Mouse (Mus musculus) stomach, embryonic 16.5 days (tissue): ENCODE results near the gene Lrrc4b. TPM values are rescaled to one million over a fixed set of nuclear protein-coding genes. Genes with fewer than 3 reads are reported as not detected.

Source experiments
- ATAC-seq: fragments of 200-750 bp; cut with Nextera tagmentation; 2 replicates; pipeline ENCODE4 v1.8.0; 2017; ENCODE audit warnings: moderate number of reproducible peaks, moderate TSS enrichment; ENCODE audit not compliant: insufficient read depth, low FRiP score
- H3K27ac ChIP-seq: fragments of 300-500 bp; sonication (generic); 2 replicates; pipeline ENCODE4 v1.5.1; 2014; ENCODE audit warnings: low read length
- H3K27me3 ChIP-seq: fragments of 300-500 bp; sonication (generic); 2 replicates; pipeline ENCODE4 v1.6.1; 2014; ENCODE audit warnings: low read length, control low read depth, mixed read lengths; ENCODE audit not compliant: control insufficient read depth, insufficient read depth
- H3K36me3 ChIP-seq: fragments of 300-500 bp; sonication (generic); 2 replicates; pipeline ENCODE4 v1.6.1; 2014; ENCODE audit warnings: low read length; ENCODE audit not compliant: control insufficient read depth, insufficient read depth
- H3K4me1 ChIP-seq: fragments of 300-500 bp; sonication (generic); 2 replicates; pipeline ENCODE4 v1.6.1; 2014; ENCODE audit warnings: low read length, control low read depth, mixed read lengths; ENCODE audit not compliant: control insufficient read depth, insufficient read depth
- H3K4me2 ChIP-seq: fragments of 300-500 bp; sonication (generic); 2 replicates; pipeline ENCODE4 v1.6.1; 2014; ENCODE audit warnings: low read depth, low read length, mixed read lengths
- H3K4me3 ChIP-seq: fragments of 300-500 bp; sonication (generic); replicated peaks from 2 replicates; pipeline ENCODE4 v1.5.1; 2014; ENCODE audit warnings: mild to moderate bottlenecking, low read length
- H3K9ac ChIP-seq: fragments of 300-500 bp; sonication (generic); 2 replicates; pipeline ENCODE4 v1.6.1; 2014; ENCODE audit warnings: low read length
- H3K9me3 ChIP-seq: fragments of 300-500 bp; sonication (generic); replicated peaks from 2 replicates; pipeline ENCODE4 v1.6.1; 2016; ENCODE audit warnings: low read length, control low read depth; ENCODE audit not compliant: control insufficient read depth
- WGBS: fragments of 180-500 bp; shearing (Covaris S2); extraction: QIAGEN DNeasy Blood & Tissue Kit; methylation state at CpG from one replicate; pipeline ENCODE4 v1.1.7; 2014; 5-methylcytosine and 5-hydroxymethylcytosine counted together
- polyA plus RNA-seq: library from polyadenylated mRNA; unstranded; fragments of >200 nt; fragmentation: Nextera tagmentation; extraction: Ambion mirVana; gene quantifications from 2 replicates; pipeline ENCODE4 v1.2.1, GENCODE M21; 2015

The Lrrc4b gene
- polyA plus RNA-seq, 1 experiment from 2014 or later = 0.52 TPM

GRCm38 (mm10) chr7:44460067-44460466 is 31.2 kb downstream of the Lrrc4b start:
- 68% methylated on average over 6 of the region's 6 CpGs for WGBS
- Histone ChIP-seq H3K27ac (no peak overlapping the region), H3K27me3 (peaks cover 52% of the 10 kb centered on the region)

GRCm38 (mm10) chr7:44460767-44461502 is 32.1 kb downstream of the Lrrc4b start:
- no peaks in the 10 kb centered on the region for H3K9me3 ChIP-seq
- no peak for ATAC-seq
- no peak overlapping the region for H3K4me2 ChIP-seq
- no peak overlapping the region for H3K27ac ChIP-seq
- H3K4me3 ChIP-seq = no peak overlapping the region
- WGBS = 69% methylated on average over 31 of the region's 31 CpGs
- peaks cover 56% of the 10 kb centered on the region for H3K27me3 ChIP-seq
- H3K9ac ChIP-seq = no peak overlapping the region
- H3K36me3 ChIP-seq = no peaks in the 10 kb centered on the region
- H3K4me1 ChIP-seq = no peaks in the 10 kb centered on the region

More at GRCm38 (mm10) chr7:44460067-44460466, 31.2 kb downstream of the Lrrc4b start:
- ATAC-seq = no peak
- H3K4me1 ChIP-seq = no peaks in the 10 kb centered on the region
- H3K9ac ChIP-seq = no peak overlapping the region
- no peaks in the 10 kb centered on the region for H3K9me3 ChIP-seq
- no peaks in the 10 kb centered on the region for H3K36me3 ChIP-seq
- no peak overlapping the region for H3K4me2 ChIP-seq
- H3K4me3 ChIP-seq = no peak overlapping the region

- Histone ChIP-seq H3K36me3 (no peaks in the 10 kb centered on the region), H3K4me1 (no peaks in the 10 kb centered on the region), H3K27ac (no peak overlapping the region), H3K4me3 (no peak overlapping the region), H3K9ac (no peak overlapping the region), H3K4me2 (no peak overlapping the region), H3K27me3 (peaks cover 56% of the 10 kb centered on the region), H3K9me3 (no peaks in the 10 kb centered on the region)
- WGBS = 44% methylated on average over 57 of the region's 57 CpGs
- ATAC-seq = no peak
Observed at GRCm38 (mm10) chr7:44461503-44462217, 32.8 kb downstream of the Lrrc4b start.

GRCm38 (mm10) chr7:44462218-44463055 is 33.6 kb downstream of the Lrrc4b start:
- H3K27ac ChIP-seq = no peak overlapping the region
- peak overlapping the region; percentile 8 for H3K4me3 ChIP-seq
- H3K27me3 ChIP-seq = peaks cover 56% of the 10 kb centered on the region
- H3K4me2 ChIP-seq = peak overlapping the region; percentile 36; the same call in 1 of the 2 replicates
- WGBS = 13% methylated on average over 70 of the region's 77 CpGs
- no peaks in the 10 kb centered on the region for H3K9me3 ChIP-seq
- no peaks in the 10 kb centered on the region for H3K4me1 ChIP-seq
- no peak for ATAC-seq
- H3K36me3 ChIP-seq = no peaks in the 10 kb centered on the region
- H3K9ac ChIP-seq = no peak overlapping the region

GRCm38 (mm10) chr7:44463056-44463425 is 34.2 kb downstream of the Lrrc4b start:
- peaks cover 56% of the 10 kb centered on the region for H3K27me3 ChIP-seq
- no peak for ATAC-seq
- H3K4me1 ChIP-seq = no peaks in the 10 kb centered on the region
- WGBS = 25% methylated on average over 8 of the region's 8 CpGs
- no peak overlapping the region for H3K4me3 ChIP-seq
- no peaks in the 10 kb centered on the region for H3K9me3 ChIP-seq
- H3K27ac ChIP-seq = no peak overlapping the region
- no peaks in the 10 kb centered on the region for H3K36me3 ChIP-seq
- no peak overlapping the region for H3K9ac ChIP-seq
- peak overlapping the region; percentile 36; the same call in 1 of the 2 replicates for H3K4me2 ChIP-seq

GRCm38 (mm10) chr7:44463556-44464225 is 34.9 kb downstream of the Lrrc4b start:
- Histone ChIP-seq H3K27ac (no peak overlapping the region), H3K4me1 (peaks cover 4% of the 10 kb centered on the region), H3K9ac (no peak overlapping the region), H3K36me3 (no peaks in the 10 kb centered on the region), H3K9me3 (no peaks in the 10 kb centered on the region), H3K4me3 (no peak overlapping the region), H3K27me3 (peaks cover 56% of the 10 kb centered on the region), H3K4me2 (no peak overlapping the region)
- ATAC-seq = no peak
- 87% methylated on average over 10 of the region's 10 CpGs for WGBS

- H3K27me3 ChIP-seq = peaks cover 56% of the 10 kb centered on the region
- H3K9ac ChIP-seq = no peak overlapping the region
- H3K4me3 ChIP-seq = no peak overlapping the region
- no peaks in the 10 kb centered on the region for H3K36me3 ChIP-seq
- no peak for ATAC-seq
- WGBS = 28% methylated on average over 4 of the region's 4 CpGs
- no peaks in the 10 kb centered on the region for H3K9me3 ChIP-seq
- H3K27ac ChIP-seq = no peak overlapping the region
- H3K4me1 ChIP-seq = peaks cover 7% of the 10 kb centered on the region
- no peak overlapping the region for H3K4me2 ChIP-seq
Observed at GRCm38 (mm10) chr7:44464511-44464910, 35.7 kb downstream of the Lrrc4b start.

GRCm38 (mm10) chr7:44465111-44465510 is 36.3 kb downstream of the Lrrc4b start, which contains the start of gene Aspdh:
TSS of gene Aspdh (plus strand) at chr7:44465391.
- H3K27ac ChIP-seq = no peak within 1 kb of the TSS
- H3K27me3 ChIP-seq = peaks cover 53% of the 10 kb centered on the region
- no peak within 1 kb of the TSS for H3K4me3 ChIP-seq
- no peak for ATAC-seq
- H3K9ac ChIP-seq = no peak within 1 kb of the TSS
- no peaks in the 10 kb centered on the region for H3K36me3 ChIP-seq
- H3K4me2 ChIP-seq = no peak within 1 kb of the TSS
- H3K4me1 ChIP-seq = peaks cover 7% of the 10 kb centered on the region
- WGBS = 53% methylated on average over 2 of the region's 2 CpGs
- H3K9me3 ChIP-seq = no peaks in the 10 kb centered on the region
